Mouse (Mus musculus): ENCODE results near the gene Sec22c. TPM values are rescaled to one million over a fixed set of nuclear protein-coding genes. Genes with fewer than 3 reads are reported as not detected.

Gene Sec22c
- polyA plus RNA-seq, 1 experiment from 2014 or later = 25.9 TPM

DNA sequence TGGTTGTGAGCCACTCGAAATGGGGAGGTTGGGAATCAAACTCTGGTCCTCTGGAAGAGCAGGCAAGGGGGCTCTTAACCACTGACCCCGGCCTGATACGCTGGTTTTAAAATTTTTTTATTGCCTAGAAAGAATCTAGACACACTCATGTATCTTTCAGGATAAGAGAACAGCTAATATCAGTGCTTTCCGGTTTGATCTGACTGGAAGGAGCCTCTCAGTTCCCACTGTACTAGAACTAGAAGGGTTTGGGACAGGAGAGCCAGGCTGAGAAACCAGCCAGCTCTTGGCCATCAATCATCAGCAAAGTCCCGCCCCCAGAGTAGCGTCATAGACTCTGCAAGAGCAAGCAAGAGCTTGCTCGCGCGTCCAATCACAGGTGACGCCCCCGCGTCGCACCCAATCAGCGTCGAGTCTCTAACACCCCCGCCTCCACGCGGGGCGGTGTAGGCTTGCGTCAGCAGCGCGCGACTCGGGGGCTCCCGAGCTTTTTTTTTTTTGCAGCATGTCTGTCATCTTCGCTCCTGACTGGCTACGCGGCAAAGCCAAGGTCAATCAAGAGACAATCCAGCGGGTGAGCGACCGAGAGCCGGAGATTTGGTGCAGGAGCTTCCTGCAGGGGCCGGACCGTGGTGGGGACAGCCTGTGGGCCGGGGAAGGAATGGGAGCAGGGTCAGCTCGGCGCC is 4.8 kb upstream of the Sec22c start, which contains the start of gene Ss18l2:
Ss18l2 (plus strand) TSS at position 432 of the 686 bp plus-strand sequence.
- peak within 1 kb of the TSS; percentile 74 for H3K4me2 ChIP-seq (replicated peaks)
- H3K36me3 ChIP-seq = peaks cover 9% of the 10 kb centered on the region; the same call in 1 of the 2 replicates
- H3K4me1 ChIP-seq = peaks cover 23% of the 10 kb centered on the region
- H3K27ac ChIP-seq (replicated peaks) = peak within 1 kb of the TSS; percentile 86
- peaks cover 12% of the 10 kb centered on the region; the same call in 1 of the 2 replicates for H3K27me3 ChIP-seq
- ATAC-seq (ENCODE audit: low FRiP score, low read depth) = peak; percentile 96
- H3K9ac ChIP-seq (replicated peaks) = peak within 1 kb of the TSS; percentile 81
- WGBS = 6% methylated on average over 37 of the region's 37 CpGs
- H3K4me3 ChIP-seq = peak within 1 kb of the TSS; percentile 61
- H3K9me3 ChIP-seq = no peaks in the 10 kb centered on the region

DNA sequence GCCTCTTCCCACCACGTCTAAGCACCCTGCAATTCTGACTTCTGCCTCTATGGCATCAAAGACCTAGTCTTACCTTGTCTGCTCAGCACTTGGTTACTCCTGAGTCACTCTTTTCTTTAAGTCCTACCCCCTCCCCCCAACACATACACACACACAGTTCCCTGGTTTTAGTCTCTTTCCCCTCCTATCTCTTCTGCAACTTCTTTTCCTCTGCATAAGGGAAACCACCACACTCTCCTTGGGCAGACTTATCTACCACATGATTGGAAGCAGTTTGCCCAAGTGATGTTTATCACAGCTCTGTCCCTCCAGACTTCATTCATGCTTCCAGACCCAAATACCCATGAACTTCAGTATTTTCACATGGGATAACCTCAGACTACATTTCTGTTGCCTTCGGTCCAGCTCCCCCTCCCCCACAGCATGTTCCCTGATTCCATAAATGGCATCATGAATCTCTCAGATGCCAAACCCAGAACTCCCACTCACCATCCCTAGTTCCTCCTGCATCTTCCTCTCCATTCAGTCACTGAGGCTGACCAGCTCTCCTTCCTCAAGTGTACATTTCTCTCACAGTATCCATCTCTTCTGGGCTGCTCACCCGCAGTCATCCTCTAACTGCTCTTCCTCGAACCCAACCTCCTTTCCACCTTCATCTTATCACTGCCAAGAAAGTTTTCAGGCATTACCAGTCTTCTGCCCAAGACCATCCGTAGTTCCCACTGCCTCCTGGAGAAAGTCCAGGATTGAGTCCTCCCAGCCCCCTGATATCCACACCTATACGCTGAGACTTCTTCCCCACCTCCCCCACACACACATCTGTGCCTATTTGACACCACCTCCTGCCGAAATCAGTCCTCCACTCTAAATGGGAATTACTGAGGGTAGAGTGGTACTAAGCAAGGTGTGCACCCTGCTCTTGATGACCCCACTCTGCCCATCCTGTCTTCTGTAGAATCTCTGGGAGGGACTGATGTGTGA is 3.5 kb upstream of the Sec22c start:
- peaks cover 30% of the 10 kb centered on the region for H3K4me1 ChIP-seq
- H3K27ac ChIP-seq (replicated peaks) = no peak overlapping the region
- H3K4me2 ChIP-seq (replicated peaks) = no peak overlapping the region
- no peaks in the 10 kb centered on the region for H3K9me3 ChIP-seq
- no peak overlapping the region for H3K9ac ChIP-seq (replicated peaks)
- no peak for ATAC-seq (ENCODE audit: low FRiP score, low read depth)
- H3K4me3 ChIP-seq = no peak overlapping the region
- peaks cover 9% of the 10 kb centered on the region; the same call in 1 of the 2 replicates for H3K36me3 ChIP-seq
- peaks cover 12% of the 10 kb centered on the region; the same call in 1 of the 2 replicates for H3K27me3 ChIP-seq
- WGBS = 71% methylated on average over 7 of the region's 7 CpGs

DNA sequence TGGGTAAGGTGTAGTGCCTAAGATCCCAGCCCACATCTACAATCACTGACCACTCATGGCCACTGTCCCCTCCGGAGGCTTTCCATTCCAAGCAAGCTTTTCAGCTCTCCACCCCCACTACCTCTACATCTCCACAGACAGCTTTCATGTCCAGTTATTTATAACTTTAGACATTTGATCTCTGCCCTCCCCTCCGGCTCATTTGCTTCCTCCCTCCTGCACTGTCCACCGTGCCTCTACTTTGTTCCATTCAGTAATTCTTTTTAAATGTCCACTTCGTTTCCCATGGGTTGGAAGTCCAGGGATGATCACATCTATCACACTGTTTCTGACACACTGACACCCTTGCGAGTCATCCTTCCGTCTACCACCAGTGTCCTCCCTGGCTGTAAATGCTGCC is 2.5 kb upstream of the Sec22c start:
- 77% methylated on average over 6 of the region's 6 CpGs for WGBS
- Histone ChIP-seq H3K9ac (replicated peaks) (no peak overlapping the region), H3K36me3 (peaks cover 5% of the 10 kb centered on the region; the same call in 1 of the 2 replicates), H3K4me2 (replicated peaks) (no peak overlapping the region), H3K4me3 (no peak overlapping the region), H3K27me3 (peaks cover 12% of the 10 kb centered on the region; the same call in 1 of the 2 replicates), H3K9me3 (no peaks in the 10 kb centered on the region), H3K27ac (replicated peaks) (no peak overlapping the region), H3K4me1 (peaks cover 39% of the 10 kb centered on the region)
- ATAC-seq (ENCODE audit: low FRiP score, low read depth) = no peak

DNA sequence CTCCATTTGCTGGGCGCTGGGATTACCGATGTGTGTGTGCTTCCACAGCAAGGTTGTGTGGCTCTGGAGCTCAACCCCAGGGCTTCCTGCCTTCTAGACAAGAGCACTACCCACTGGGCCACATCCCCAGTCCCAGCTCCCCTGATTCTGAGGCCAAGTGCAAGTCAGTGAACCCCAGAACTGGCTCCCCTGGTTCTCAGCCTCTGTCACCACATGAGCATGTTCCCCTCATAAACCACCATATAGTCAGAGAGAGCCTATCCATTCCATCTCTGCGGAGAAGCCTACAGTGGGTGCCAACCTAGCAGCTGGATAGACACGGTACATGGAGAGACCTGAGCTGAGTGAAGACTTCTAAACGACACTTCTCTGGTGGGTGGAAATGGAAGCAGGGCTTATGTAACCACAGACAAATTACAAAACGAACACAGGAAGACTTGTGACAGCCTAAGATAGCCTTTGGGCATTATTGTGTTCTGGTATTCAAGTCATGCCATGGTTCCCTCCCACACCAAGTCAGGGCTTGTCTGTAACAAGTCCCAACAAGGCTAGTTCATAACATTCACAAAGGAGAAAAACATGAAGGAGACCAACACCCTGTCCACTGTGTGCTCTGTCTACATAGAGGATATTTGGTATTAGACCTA is 862 bp upstream of the Sec22c start:
- no peak overlapping the region for H3K4me3 ChIP-seq
- no peak overlapping the region for H3K27ac ChIP-seq (replicated peaks)
- H3K9ac ChIP-seq (replicated peaks) = no peak overlapping the region
- peaks cover 31% of the 10 kb centered on the region for H3K4me1 ChIP-seq
- no peaks in the 10 kb centered on the region for H3K9me3 ChIP-seq
- WGBS = 82% methylated on average over 6 of the region's 6 CpGs
- peaks cover 12% of the 10 kb centered on the region; the same call in 1 of the 2 replicates for H3K27me3 ChIP-seq
- no peaks in the 10 kb centered on the region for H3K36me3 ChIP-seq
- H3K4me2 ChIP-seq (replicated peaks) = no peak overlapping the region
- ATAC-seq (ENCODE audit: low FRiP score, low read depth) = no peak

DNA sequence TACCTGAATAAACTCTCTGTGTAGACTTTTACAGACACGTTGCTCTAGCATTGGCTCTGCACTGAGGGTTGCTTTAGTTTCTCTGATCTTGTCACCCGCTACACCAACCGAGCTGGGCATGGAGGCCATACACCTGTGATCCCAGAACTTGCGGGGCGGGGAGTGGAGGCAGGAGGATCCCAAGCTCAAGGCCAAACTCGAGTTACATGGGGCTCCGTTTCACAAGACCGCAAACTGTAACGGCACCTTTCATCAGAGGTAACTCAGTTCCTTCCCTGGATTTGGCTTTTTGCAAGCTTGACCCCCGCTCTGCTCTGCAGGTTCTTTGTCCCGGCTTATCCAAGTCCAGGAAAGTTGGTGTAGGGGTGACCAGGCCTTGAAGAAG is 1.0 kb downstream of the Sec22c start:
- ATAC-seq (ENCODE audit: low FRiP score, low read depth) = no peak
- Histone ChIP-seq H3K4me2 (replicated peaks) (peak overlapping the region; percentile 88), H3K27me3 (peaks cover 12% of the 10 kb centered on the region; the same call in 1 of the 2 replicates), H3K9ac (replicated peaks) (peak overlapping the region; percentile 72), H3K27ac (replicated peaks) (peak overlapping the region; percentile 69), H3K9me3 (no peaks in the 10 kb centered on the region), H3K4me1 (peaks cover 23% of the 10 kb centered on the region), H3K36me3 (peaks cover 15% of the 10 kb centered on the region), H3K4me3 (peak overlapping the region; percentile 86)
- WGBS = 38% methylated on average over 11 of the region's 11 CpGs

DNA sequence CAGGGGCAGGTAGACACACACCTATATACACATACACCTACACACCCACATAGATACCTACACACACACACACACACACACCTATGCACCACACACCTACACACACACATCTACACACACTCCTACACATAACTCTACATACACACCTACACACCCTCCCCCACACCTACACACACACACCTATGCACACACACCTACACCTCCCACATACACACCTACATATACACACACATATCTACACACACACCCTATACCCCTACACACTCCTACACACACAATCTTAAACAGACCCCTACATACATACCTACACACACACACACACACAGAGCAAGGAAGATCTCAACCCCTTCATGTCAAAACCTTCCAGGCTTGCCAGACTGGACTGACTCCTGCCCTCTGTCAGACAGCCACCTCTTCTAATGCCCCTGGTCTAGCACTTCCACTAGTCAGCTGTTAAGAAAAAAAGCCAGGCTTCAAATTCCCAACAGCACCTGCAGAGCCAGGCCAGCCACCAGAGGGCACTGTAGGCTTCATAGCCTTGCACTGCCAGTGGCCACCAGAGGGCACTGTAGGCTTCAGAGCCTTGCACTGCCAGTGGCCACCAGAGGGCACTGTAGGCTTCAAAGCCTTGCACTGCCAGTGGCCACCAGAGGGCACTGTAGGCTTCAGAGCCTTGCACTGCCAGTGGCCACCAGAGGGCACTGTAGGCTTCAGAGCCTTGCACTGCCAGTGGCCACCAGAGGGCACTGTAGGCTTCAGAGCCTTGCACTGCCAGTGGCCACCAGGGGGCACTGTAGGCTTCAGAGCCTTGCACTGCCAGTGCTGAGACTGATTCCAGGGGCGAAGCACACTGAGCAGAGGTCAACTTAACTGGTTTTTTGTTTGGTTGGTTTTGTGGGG is 7.9 kb downstream of the Sec22c start:
- Histone ChIP-seq H3K36me3 (peaks cover 58% of the 10 kb centered on the region), H3K4me1 (no peaks in the 10 kb centered on the region), H3K9me3 (no peaks in the 10 kb centered on the region), H3K4me2 (replicated peaks) (no peak overlapping the region), H3K27ac (replicated peaks) (no peak overlapping the region), H3K27me3 (no peaks in the 10 kb centered on the region), H3K9ac (replicated peaks) (no peak overlapping the region), H3K4me3 (no peak overlapping the region)
- 95% methylated on average over 1 of the region's 1 CpGs for WGBS
- ATAC-seq (ENCODE audit: low FRiP score, low read depth) = no peak

DNA sequence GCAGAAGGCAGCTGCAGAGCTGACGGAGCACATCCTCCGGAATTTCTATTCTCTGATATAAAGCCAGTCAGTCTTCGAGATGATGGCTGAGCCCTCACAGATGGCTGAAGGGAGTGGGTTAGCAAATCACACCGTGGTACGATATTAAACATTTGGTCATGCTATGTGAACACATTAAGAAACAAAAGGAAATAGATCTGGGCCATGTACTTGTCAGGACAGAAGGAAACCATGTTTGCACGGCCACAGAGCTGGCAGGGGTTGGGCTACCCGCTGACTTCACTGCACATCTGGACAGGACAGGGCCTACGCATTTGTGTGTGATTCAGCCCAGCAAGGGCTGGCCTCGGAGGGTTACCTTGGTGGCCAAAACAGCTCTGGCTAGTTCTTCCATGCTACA is 8.7 kb downstream of the Sec22c start:
- Histone ChIP-seq H3K4me3 (no peak overlapping the region), H3K27ac (replicated peaks) (no peak overlapping the region), H3K27me3 (no peaks in the 10 kb centered on the region), H3K4me2 (replicated peaks) (no peak overlapping the region), H3K9me3 (no peaks in the 10 kb centered on the region), H3K4me1 (peaks cover under 1% of the 10 kb centered on the region; the same call in 1 of the 2 replicates), H3K9ac (replicated peaks) (no peak overlapping the region), H3K36me3 (peaks cover 65% of the 10 kb centered on the region)
- 96% methylated on average over 9 of the region's 9 CpGs for WGBS
- no peak for ATAC-seq (ENCODE audit: low FRiP score, low read depth)

DNA sequence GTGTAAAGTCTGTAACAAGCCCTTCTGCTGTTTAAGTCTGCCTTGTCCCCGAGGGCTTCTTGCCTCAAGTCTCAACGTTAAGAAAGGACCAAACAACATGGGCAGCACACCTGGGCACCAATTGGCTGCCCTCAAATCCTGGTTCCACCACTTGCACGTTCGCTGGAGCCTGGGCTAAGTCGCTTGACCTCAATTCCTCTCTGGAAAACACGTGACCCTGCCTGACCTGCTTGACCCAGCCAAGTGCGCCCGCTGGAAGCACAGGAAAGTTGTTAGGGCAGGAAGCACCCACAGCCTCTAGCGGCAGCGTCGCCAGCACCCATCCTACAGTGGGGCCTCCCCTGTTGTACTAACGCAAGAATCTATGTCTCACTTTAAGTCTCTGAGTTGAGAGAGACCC is 10.6 kb downstream of the Sec22c start:
- Histone ChIP-seq H3K4me3 (no peak overlapping the region), H3K4me2 (replicated peaks) (no peak overlapping the region), H3K27me3 (no peaks in the 10 kb centered on the region), H3K9me3 (no peaks in the 10 kb centered on the region), H3K36me3 (peaks cover 57% of the 10 kb centered on the region), H3K4me1 (peaks cover 18% of the 10 kb centered on the region), H3K9ac (replicated peaks) (no peak overlapping the region), H3K27ac (replicated peaks) (no peak overlapping the region)
- 79% methylated on average over 12 of the region's 12 CpGs for WGBS
- no peak for ATAC-seq (ENCODE audit: low FRiP score, low read depth)

DNA sequence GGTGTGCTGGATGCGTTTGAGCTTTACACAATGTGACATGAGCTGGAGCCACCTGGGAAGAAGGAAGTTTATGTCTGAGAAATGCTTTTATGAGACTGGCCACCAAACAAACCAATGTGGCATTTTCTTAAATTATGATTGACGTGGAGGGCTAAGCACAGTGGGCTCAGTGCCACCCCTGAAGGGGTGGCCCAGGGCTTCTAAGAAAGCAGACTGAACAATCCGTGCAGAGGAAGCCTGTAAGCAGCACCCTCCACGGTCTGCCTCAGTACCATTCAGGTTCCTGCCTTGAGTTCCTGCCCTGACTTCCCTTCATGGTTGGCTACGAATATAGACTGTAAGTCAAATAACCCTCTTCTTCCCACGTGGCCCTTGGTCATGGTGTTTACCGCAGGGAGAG is 14.6 kb downstream of the Sec22c start:
- ATAC-seq (ENCODE audit: low FRiP score, low read depth) = peak; percentile 25
- Histone ChIP-seq H3K9me3 (no peaks in the 10 kb centered on the region), H3K4me2 (replicated peaks) (peak overlapping the region; percentile 35), H3K4me1 (peaks cover 19% of the 10 kb centered on the region), H3K9ac (replicated peaks) (no peak overlapping the region), H3K27ac (replicated peaks) (peak overlapping the region; percentile 75), H3K36me3 (peaks cover 51% of the 10 kb centered on the region), H3K4me3 (no peak overlapping the region), H3K27me3 (no peaks in the 10 kb centered on the region)
- WGBS = 87% methylated on average over 7 of the region's 7 CpGs

DNA sequence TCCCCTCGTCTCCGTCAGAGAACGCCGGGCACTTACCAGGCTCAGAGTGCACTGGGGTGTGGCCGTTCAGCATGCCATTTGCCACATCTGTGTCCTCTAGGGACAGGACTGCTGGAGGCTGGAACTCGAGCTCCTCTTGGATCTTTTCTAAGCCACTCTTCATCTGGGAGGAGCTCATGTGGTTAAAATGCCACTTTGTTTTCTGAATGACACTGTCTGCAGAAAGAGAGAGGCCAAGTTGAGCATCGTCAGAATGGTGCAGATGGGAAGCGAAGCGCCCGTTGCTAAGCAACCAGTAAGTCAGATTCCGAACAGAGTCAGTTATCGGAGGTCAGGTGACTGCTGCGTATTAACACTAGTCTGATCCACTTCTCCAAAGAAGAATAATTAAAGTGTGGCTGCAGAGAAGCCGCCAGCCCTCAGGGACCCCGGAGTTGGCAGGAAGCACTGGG is 15.1 kb downstream of the Sec22c start:
- H3K4me2 ChIP-seq (replicated peaks) = peak overlapping the region; percentile 35
- H3K36me3 ChIP-seq = peaks cover 51% of the 10 kb centered on the region
- 0 out of 2 replicates have a peak overlapping the region, but pooled peaks have one; percentile 9 for H3K4me3 ChIP-seq

DNA sequence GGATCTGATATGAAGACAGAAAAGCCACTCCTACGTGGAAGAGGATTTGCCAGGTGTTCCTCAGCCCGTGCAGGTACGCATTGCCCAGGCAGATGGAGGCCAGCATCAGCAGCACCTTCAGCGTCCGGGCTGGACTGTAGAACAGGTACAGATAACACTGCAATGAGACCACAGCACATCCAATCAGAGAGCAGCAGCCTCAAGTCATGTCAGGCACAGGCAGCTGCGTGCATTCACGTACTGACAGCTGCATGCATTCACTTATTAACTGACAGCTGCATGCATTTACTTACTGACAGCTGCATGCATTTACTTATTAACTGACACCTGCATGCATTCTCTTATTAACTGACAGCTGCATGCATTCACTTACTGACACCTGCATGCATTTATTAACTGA is 20.6 kb downstream of the Sec22c start:
- WGBS = 83% methylated on average over 7 of the region's 7 CpGs

More for the DNA sequence above, 15.1 kb downstream of the Sec22c start:
- peaks cover 19% of the 10 kb centered on the region for H3K4me1 ChIP-seq
- no peaks in the 10 kb centered on the region for H3K9me3 ChIP-seq
- no peaks in the 10 kb centered on the region for H3K27me3 ChIP-seq
- H3K9ac ChIP-seq (replicated peaks) = no peak overlapping the region
- peak; percentile 87 for ATAC-seq (ENCODE audit: low FRiP score, low read depth)
- WGBS = 48% methylated on average over 15 of the region's 15 CpGs
- peak overlapping the region; percentile 75 for H3K27ac ChIP-seq (replicated peaks)

More for the DNA sequence above, 20.6 kb downstream of the Sec22c start:
- Histone ChIP-seq H3K4me1 (0 out of 2 replicates have a peak, but pooled peaks cover under 1% of the 10 kb centered on the region), H3K4me2 (replicated peaks) (no peak overlapping the region), H3K4me3 (no peak overlapping the region), H3K27me3 (no peaks in the 10 kb centered on the region), H3K27ac (replicated peaks) (no peak overlapping the region), H3K36me3 (peaks cover 55% of the 10 kb centered on the region), H3K9ac (replicated peaks) (no peak overlapping the region), H3K9me3 (no peaks in the 10 kb centered on the region)
- ATAC-seq (ENCODE audit: low FRiP score, low read depth) = no peak

Measured in midbrain, embryonic 12.5 days (tissue).